Mouse (Mus musculus): Measurements from ENCODE around the gene B4galnt1. TPM values are rescaled to one million over a fixed set of nuclear protein-coding genes. Genes with fewer than 3 reads are reported as not detected.
A peak's percentile ranks its signal among the peaks of the same experiment; 100 is the strongest.

The B4galnt1 gene
- total and polyA plus RNA-seq, 3 experiments: 0.98 to 17.5 (median 2.3) TPM

DNA sequence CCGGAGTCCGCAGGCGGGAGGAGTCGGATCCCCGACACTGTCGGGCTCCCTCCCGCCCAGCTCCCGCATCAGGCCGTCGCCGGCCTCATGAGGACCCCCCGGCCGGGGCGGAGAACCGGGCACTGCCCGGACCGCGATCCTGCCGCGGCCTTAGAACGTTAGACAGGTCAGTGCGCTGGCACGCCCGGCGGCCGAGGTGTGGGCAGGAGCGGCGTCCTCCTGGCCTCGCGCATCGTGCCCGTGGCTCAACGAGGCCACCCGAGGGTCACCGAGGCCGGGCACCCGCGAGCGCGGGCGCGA is 279 bp downstream of the B4galnt1 start:
- dilution Hi-C loops (cut with MboI; ENCODE audit: extremely low pct_ligation_motif_present, extremely low pct_unique_long_range_greater_than_20kb, low sequenced_read_pairs) (no loop called here), in situ Hi-C loops (cut with MboI; ENCODE audit: low pct_ligation_motif_present, low pct_unique_long_range_greater_than_20kb, low sequenced_read_pairs) (loop anchor here (5.0 kb wide), 1 partner anchor 38 kb away; no protein-coding TSS in a partner anchor)
- DNase-seq (ENCODE audit: extremely low read depth): no peak
- H3K79me2 ChIP-seq (replicated peaks; ENCODE audit: control insufficient read depth, extremely low read depth, insufficient read depth, poor library complexity, severe bottlenecking): no peaks in the 10 kb centered on the region; the same call in 1 of the 2 replicates
- TF ChIP-seq ZMIZ1 (IDR thresholded peaks at IDR 0.05; ENCODE audit: low read depth, low read length): 0 out of 2 replicates have a peak, but pooled peaks have one; percentile 7
- no peak for TF ChIP-seq SMC3 (IDR thresholded peaks at IDR 0.05; ENCODE audit: low read depth, low read length)
- H3K4me2 ChIP-seq (ENCODE audit: insufficient read depth, low read depth, poor library complexity, severe bottlenecking): peak overlapping the region; percentile 41; the same call in 1 of the 2 replicates
- peaks cover 0 to 3% of the 10 kb centered on the region in 2 experiments for H3K36me3 ChIP-seq (replicated peaks in 1 of 2; ENCODE audit: control insufficient read depth in 1 of 2, insufficient read depth in 1 of 2, low read length in 1 of 2)
- H3K27ac ChIP-seq (ENCODE audit: insufficient read depth, low read depth): peak overlapping the region; percentile 27
- H3K4me1 ChIP-seq (ENCODE audit: control insufficient read depth in 1 of 2, insufficient read depth in 2 of 2): peaks cover 10 to 17% of the 10 kb centered on the region in 2 experiments
- peak overlapping the region; percentile 69 for H3K9ac ChIP-seq (ENCODE audit: insufficient read depth, low read depth)
- peaks cover 3% of the 10 kb centered on the region for H3K27me3 ChIP-seq (replicated peaks)
- H3K4me3 ChIP-seq (replicated peaks in 1 of 3; ENCODE audit: low read depth in 2 of 3, low read length in 2 of 3, poor library complexity in 1 of 3): peak overlapping the region; percentile 33 to 77 (median 51)
- H3K9me3 ChIP-seq (replicated peaks; ENCODE audit: low read length): peaks cover 23% of the 10 kb centered on the region

- no peak for DNase-seq (ENCODE audit: extremely low read depth)
- H3K4me1 ChIP-seq (ENCODE audit: control insufficient read depth in 1 of 2, insufficient read depth in 2 of 2): peaks cover 12 to 20% of the 10 kb centered on the region in 2 experiments
- H3K4me2 ChIP-seq (ENCODE audit: insufficient read depth, low read depth, poor library complexity, severe bottlenecking): peak overlapping the region; percentile 41
- no peaks in the 10 kb centered on the region; the same call in 1 of the 2 replicates for H3K79me2 ChIP-seq (replicated peaks; ENCODE audit: control insufficient read depth, extremely low read depth, insufficient read depth, poor library complexity, severe bottlenecking)
- in situ Hi-C loops (cut with MboI; ENCODE audit: low pct_ligation_motif_present, low pct_unique_long_range_greater_than_20kb, low sequenced_read_pairs): loop anchor here (5.0 kb wide), 1 partner anchor 39 kb away; no protein-coding TSS in a partner anchor
- peaks cover 23% of the 10 kb centered on the region for H3K9me3 ChIP-seq (replicated peaks; ENCODE audit: low read length)
- dilution Hi-C loops (cut with MboI; ENCODE audit: extremely low pct_ligation_motif_present, extremely low pct_unique_long_range_greater_than_20kb, low sequenced_read_pairs): no loop called here
- peaks cover 0 to 3% of the 10 kb centered on the region in 2 experiments for H3K36me3 ChIP-seq (replicated peaks in 1 of 2; ENCODE audit: control insufficient read depth in 1 of 2, insufficient read depth in 1 of 2, low read length in 1 of 2)
- H3K27ac ChIP-seq (ENCODE audit: insufficient read depth, low read depth): peak overlapping the region; percentile 27
- TF ChIP-seq SIN3A (IDR thresholded peaks at IDR 0.05; ENCODE audit: low read length): no peak
- TF ChIP-seq NRF1 (IDR thresholded peaks at IDR 0.05; ENCODE audit: low read depth, low read length): peak; percentile 24
- TF ChIP-seq USF2 (conservative IDR thresholded peaks at IDR 0.05; ENCODE audit: low read depth, low read length): no peak
- no peak for TF ChIP-seq GABPA (IDR thresholded peaks at IDR 0.05; ENCODE audit: insufficient replicate concordance, low read depth, low read length)
- 0 out of 2 replicates have a peak, but pooled peaks have one; percentile 20 for TF ChIP-seq TCF12 (IDR thresholded peaks at IDR 0.05; ENCODE audit: low read depth, low read length)
- peak; percentile 74 for TF ChIP-seq ELF1 (IDR thresholded peaks at IDR 0.05; ENCODE audit: low read depth, low read length)
- TF ChIP-seq CTCF (conservative IDR thresholded peaks at IDR 0.05 in 1 of 2, IDR thresholded peaks at IDR 0.05 in 1 of 2; ENCODE audit: low read depth in 2 of 2, low read length in 2 of 2): no peak
- TF ChIP-seq MAZ (IDR thresholded peaks at IDR 0.05; ENCODE audit: low read depth, low read length): no peak
- TF ChIP-seq UBTF (IDR thresholded peaks at IDR 0.05; ENCODE audit: low read depth, low read length): no peak; the same call in 1 of the 2 replicates
- TF ChIP-seq MXI1 (IDR thresholded peaks at IDR 0.05; ENCODE audit: low read depth, low read length): peak; percentile 34; the same call in 1 of the 2 replicates
- TF ChIP-seq RAD21 (IDR thresholded peaks at IDR 0.05; ENCODE audit: low read depth, low read length): no peak
- TF ChIP-seq HCFC1 (IDR thresholded peaks at IDR 0.05; ENCODE audit: low read depth, low read length): no peak
- no peak for TF ChIP-seq KAT2A (IDR thresholded peaks at IDR 0.05; ENCODE audit: insufficient replicate concordance, low read length)
- TF ChIP-seq RCOR1 (conservative IDR thresholded peaks at IDR 0.05; ENCODE audit: low read depth, low read length): no peak
- no peak for TF ChIP-seq JUND (conservative IDR thresholded peaks at IDR 0.05; ENCODE audit: low read depth, low read length)
- TF ChIP-seq USF1 (IDR thresholded peaks at IDR 0.05; ENCODE audit: low read depth, low read length): no peak
- no peak for TF ChIP-seq NELFE (IDR thresholded peaks at IDR 0.05; ENCODE audit: low read depth, low read length)
- TF ChIP-seq ZNF384 (IDR thresholded peaks at IDR 0.05; ENCODE audit: low read depth, low read length): no peak
- H3K27me3 ChIP-seq (replicated peaks): peaks cover 3% of the 10 kb centered on the region
- peak overlapping the region; percentile 33 to 77 (median 51) for H3K4me3 ChIP-seq (replicated peaks in 1 of 3; ENCODE audit: low read depth in 2 of 3, low read length in 2 of 3, poor library complexity in 1 of 3)
- peak overlapping the region; percentile 69 for H3K9ac ChIP-seq (ENCODE audit: insufficient read depth, low read depth)
Observed at GRCm38 (mm10) chr10:127165654-127166403, 804 bp downstream of the B4galnt1 start.

All from CH12.LX (cell line).